Mouse (Mus musculus) heart, embryonic 15.5 days (tissue): Measurements from ENCODE around the gene Orm2. TPM values are rescaled to one million over a fixed set of nuclear protein-coding genes. Genes with fewer than 3 reads are reported as not detected.

Source experiments
- ATAC-seq: fragments of 200-750 bp; cut with Nextera tagmentation; replicated peaks from 2 replicates; pipeline ENCODE4 v1.8.0; 2017; ENCODE audit warnings: low read depth, moderate TSS enrichment; ENCODE audit not compliant: insufficient number of reproducible peaks, insufficient read depth, low FRiP score
- H3K27ac ChIP-seq: fragments of 300-500 bp; sonication (generic); 2 replicates; pipeline ENCODE4 v1.5.1; 2015; ENCODE audit warnings: mild to moderate bottlenecking, inconsistent platforms
- H3K27me3 ChIP-seq: fragments of 300-500 bp; sonication (generic); 2 replicates; pipeline ENCODE4 v1.6.1; 2015; ENCODE audit warnings: inconsistent platforms
- H3K36me3 ChIP-seq: fragments of 300-500 bp; sonication (generic); 2 replicates; pipeline ENCODE4 v1.6.1; 2015; ENCODE audit warnings: mild to moderate bottlenecking, inconsistent platforms
- H3K4me1 ChIP-seq: fragments of 300-500 bp; sonication (generic); replicated peaks from 2 replicates; pipeline ENCODE4 v1.6.1; 2015; ENCODE audit warnings: inconsistent platforms
- H3K4me2 ChIP-seq: fragments of 300-500 bp; sonication (generic); 2 replicates; pipeline ENCODE4 v1.6.1; 2015; ENCODE audit warnings: inconsistent platforms, mild to moderate bottlenecking, moderate library complexity
- H3K4me3 ChIP-seq: fragments of 300-500 bp; sonication (generic); 2 replicates; pipeline ENCODE4 v1.5.1; 2015; ENCODE audit warnings: mild to moderate bottlenecking, inconsistent platforms
- H3K9ac ChIP-seq: fragments of 300-500 bp; sonication (generic); 2 replicates; pipeline ENCODE4 v1.6.1; 2015; ENCODE audit warnings: mild to moderate bottlenecking, inconsistent platforms
- H3K9me3 ChIP-seq: fragments of 300-500 bp; sonication (generic); replicated peaks from 2 replicates; pipeline ENCODE4 v1.6.1; 2016; ENCODE audit warnings: inconsistent platforms
- WGBS: fragments of 180-500 bp; shearing (Covaris S2); methylation state at CpG from one replicate; pipeline ENCODE4 v1.1.7; 2015; ENCODE audit warnings: mixed read lengths; 5-methylcytosine and 5-hydroxymethylcytosine counted together
- polyA plus RNA-seq: library from polyadenylated mRNA; unstranded; fragments of >200 nt; fragmentation: Nextera tagmentation; extraction: Ambion mirVana; gene quantifications from 2 replicates; pipeline ENCODE4 v1.2.1, GENCODE M21; 2015

Orm2 gene
- polyA plus RNA-seq, 1 experiment from 2014 or later, result not detected

- H3K36me3 ChIP-seq, result peaks cover 3% of the 10 kb centered on the region
- ATAC-seq, result no peak
- WGBS, result 39% methylated on average over 11 of the region's 11 CpGs
- peak overlapping the region; percentile 50 for H3K27ac ChIP-seq
- H3K9ac ChIP-seq, result no peak overlapping the region
- H3K4me3 ChIP-seq, result no peak overlapping the region
- H3K9me3 ChIP-seq, result no peaks in the 10 kb centered on the region
- H3K4me2 ChIP-seq, result no peak overlapping the region; the same call in 1 of the 2 replicates
- H3K27me3 ChIP-seq, result no peaks in the 10 kb centered on the region
- peaks cover 43% of the 10 kb centered on the region for H3K4me1 ChIP-seq
Measured at GRCm38 (mm10) chr4:63398854-63399609, 36.8 kb downstream of the Orm2 start.

DNA sequence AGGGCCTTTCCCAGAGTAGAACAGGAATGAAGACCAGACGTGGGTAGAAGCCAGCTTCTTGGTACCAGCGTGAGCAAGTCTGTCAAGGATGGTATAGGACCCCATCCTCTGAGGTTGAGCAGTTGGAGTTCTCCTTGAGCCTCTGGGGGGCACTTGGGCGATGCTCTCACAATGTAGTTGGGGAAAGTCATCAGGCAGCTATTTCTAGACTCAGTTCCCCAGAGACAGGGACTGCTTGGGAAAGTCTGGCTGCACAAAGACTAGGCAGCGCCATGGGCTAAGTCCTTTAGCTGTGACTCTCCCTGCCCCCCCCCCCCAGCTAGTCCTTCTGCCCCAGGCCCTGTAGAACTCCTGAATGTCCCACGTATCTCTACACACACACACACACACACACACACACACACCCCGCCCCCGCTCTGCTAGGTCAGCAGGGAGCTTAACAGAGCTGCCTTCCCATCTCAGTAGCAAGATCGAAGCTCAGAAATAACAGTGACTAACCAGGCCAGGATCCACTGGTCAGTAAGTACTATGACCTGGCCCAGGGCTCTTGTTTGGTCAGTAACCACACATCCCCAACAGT, 37.5 kb downstream of the Orm2 start:
- Histone ChIP-seq H3K27me3 (no peaks in the 10 kb centered on the region), H3K4me1 (peaks cover 50% of the 10 kb centered on the region), H3K9me3 (no peaks in the 10 kb centered on the region), H3K4me2 (no peak overlapping the region), H3K4me3 (no peak overlapping the region), H3K36me3 (no peaks in the 10 kb centered on the region; the same call in 1 of the 2 replicates), H3K27ac (peak overlapping the region; percentile 50), H3K9ac (no peak overlapping the region)
- no peak for ATAC-seq
- WGBS, result 49% methylated on average over 8 of the region's 8 CpGs

DNA sequence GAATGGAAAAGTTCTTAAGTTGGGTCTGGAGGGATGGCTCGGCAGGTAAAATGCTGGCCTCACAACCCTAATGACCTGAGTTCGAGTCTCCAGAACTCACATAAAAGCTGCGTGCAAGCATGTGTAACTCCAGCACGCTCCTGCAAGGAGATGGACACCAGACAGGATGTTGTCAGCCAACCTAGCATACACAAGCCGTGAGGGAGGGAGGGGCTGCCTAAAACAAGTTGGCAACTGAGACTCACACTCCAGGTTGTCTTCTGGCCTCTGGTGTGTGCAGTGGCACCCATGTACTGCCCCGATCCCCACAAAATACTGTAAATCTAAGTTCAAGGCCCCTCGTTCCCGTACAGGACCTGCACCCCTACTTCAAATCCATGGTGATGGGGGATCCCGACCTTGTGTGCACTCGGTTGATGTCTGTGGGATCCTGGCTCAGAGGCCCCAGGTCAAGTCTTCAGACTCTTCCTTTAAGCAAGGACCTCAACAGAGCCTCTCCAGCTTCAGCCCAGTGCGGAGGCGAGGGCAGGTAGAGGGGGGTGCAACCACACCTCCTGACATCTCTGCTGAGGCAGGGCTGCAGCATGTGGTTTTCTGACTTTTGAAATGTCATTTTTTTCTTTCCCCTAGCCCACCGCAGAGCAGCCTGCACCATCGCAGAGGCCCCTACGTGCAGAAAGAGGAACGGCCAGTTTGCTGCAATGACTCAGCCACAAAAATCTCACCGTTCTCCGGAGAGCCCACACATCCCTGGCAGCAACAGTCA, 38.5 kb downstream of the Orm2 start:
- Histone ChIP-seq H3K4me1 (peaks cover 59% of the 10 kb centered on the region), H3K27me3 (no peaks in the 10 kb centered on the region), H3K4me2 (peak overlapping the region; percentile 58; the same call in 1 of the 2 replicates), H3K27ac (no peak overlapping the region), H3K9me3 (no peaks in the 10 kb centered on the region), H3K4me3 (no peak overlapping the region), H3K9ac (no peak overlapping the region), H3K36me3 (no peaks in the 10 kb centered on the region)
- WGBS, result 78% methylated on average over 18 of the region's 18 CpGs
- no peak for ATAC-seq

DNA sequence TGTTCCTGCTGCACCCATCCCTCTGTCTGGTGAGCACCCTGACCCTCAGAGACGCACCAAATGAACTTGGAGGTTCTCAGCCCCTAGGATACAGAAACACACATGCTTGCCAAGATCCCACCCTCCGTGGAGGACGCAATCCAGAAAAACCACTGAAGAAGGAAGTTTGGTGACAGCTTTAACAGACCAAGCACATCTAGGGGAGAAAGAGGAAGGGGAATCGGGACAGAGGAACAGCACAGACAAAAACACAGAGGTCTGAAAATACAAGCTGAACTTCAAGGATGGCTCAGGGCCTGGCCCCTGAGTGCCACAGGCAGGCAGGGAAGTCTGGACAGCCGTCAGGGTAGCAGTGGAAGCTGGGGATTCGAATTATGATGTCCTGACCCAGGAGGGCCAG, 39.4 kb downstream of the Orm2 start:
- 63% methylated on average over 6 of the region's 6 CpGs for WGBS
- Histone ChIP-seq H3K9ac (peak overlapping the region; percentile 4; the same call in 1 of the 2 replicates), H3K27ac (peak overlapping the region; percentile 47; the same call in 1 of the 2 replicates), H3K9me3 (no peaks in the 10 kb centered on the region), H3K4me1 (peaks cover 59% of the 10 kb centered on the region), H3K4me2 (peak overlapping the region; percentile 58), H3K4me3 (peak overlapping the region; percentile 44; the same call in 1 of the 2 replicates), H3K36me3 (no peaks in the 10 kb centered on the region), H3K27me3 (no peaks in the 10 kb centered on the region)
- no peak for ATAC-seq

DNA sequence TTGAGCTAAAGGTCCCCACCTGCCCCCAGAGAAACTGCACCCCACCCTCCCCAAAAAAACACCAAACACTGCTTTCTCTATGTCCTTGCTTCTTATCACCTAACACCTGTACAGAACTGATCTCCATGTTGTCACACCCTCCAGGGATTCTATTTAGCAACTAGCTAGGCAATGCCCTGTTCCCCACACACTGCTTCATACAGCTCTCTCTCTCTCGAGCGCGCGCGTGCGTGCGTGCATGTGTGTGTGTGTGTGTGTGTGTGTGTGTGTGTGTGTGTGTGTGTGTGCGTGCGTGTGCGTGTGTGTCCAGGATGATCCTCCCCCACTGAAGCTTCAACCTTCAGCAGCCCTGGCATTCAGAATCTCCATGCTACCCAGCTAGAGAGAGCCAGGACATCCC, 39.8 kb downstream of the Orm2 start:
- H3K9ac ChIP-seq, result 0 out of 2 replicates have a peak overlapping the region, but pooled peaks have one; percentile 4
- no peak for ATAC-seq
- no peaks in the 10 kb centered on the region for H3K9me3 ChIP-seq
- H3K4me3 ChIP-seq, result peak overlapping the region; percentile 44
- peak overlapping the region; percentile 88 for H3K27ac ChIP-seq
- peak overlapping the region; percentile 58 for H3K4me2 ChIP-seq
- H3K4me1 ChIP-seq, result peaks cover 59% of the 10 kb centered on the region
- H3K27me3 ChIP-seq, result no peaks in the 10 kb centered on the region
- no peaks in the 10 kb centered on the region for H3K36me3 ChIP-seq
- 79% methylated on average over 10 of the region's 10 CpGs for WGBS

DNA sequence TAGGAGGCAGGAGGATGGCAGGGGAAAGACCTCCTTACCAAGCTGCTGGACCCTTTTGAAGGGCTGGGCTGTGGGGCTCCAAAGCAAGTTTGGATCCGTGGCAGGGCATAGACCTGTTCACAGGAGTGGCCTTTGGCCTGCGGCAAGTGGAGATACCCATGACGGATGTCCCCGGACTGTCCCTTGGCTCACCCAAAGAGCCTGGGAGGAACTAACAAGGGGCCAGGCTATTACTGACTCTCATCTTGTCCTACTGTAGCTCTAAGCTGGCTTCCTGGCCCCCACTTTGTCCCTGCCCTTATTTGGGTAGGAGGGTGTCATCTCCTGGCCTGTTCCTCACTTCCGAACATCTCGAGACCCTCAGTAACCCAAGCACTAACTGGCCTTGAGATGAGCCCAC, 40.3 kb downstream of the Orm2 start:
- Histone ChIP-seq H3K4me1 (peaks cover 59% of the 10 kb centered on the region), H3K27me3 (no peaks in the 10 kb centered on the region), H3K9ac (peak overlapping the region; percentile 49), H3K4me3 (peak overlapping the region; percentile 44), H3K36me3 (no peaks in the 10 kb centered on the region), H3K9me3 (no peaks in the 10 kb centered on the region), H3K4me2 (peak overlapping the region; percentile 58), H3K27ac (peak overlapping the region; percentile 88)
- 42% methylated on average over 6 of the region's 6 CpGs for WGBS
- ATAC-seq, result peak; percentile 4; the same call in 1 of the 2 replicates

- peak; percentile 87 for ATAC-seq
- H3K4me2 ChIP-seq, result peak within 1 kb of the TSS; percentile 58
- no peaks in the 10 kb centered on the region for H3K9me3 ChIP-seq
- H3K27me3 ChIP-seq, result no peaks in the 10 kb centered on the region
- H3K36me3 ChIP-seq, result no peaks in the 10 kb centered on the region
- peak within 1 kb of the TSS; percentile 49 for H3K9ac ChIP-seq
- peak within 1 kb of the TSS; percentile 88 for H3K27ac ChIP-seq
- peaks cover 62% of the 10 kb centered on the region for H3K4me1 ChIP-seq
- 15% methylated on average over 16 of the region's 17 CpGs for WGBS
- peak within 1 kb of the TSS; percentile 44 for H3K4me3 ChIP-seq
Measured at GRCm38 (mm10) chr4:63403040-63403959, 41.1 kb downstream of the Orm2 start, which contains the start of gene Akna. TSS of gene Akna (minus strand) at chr4:63403354.

DNA sequence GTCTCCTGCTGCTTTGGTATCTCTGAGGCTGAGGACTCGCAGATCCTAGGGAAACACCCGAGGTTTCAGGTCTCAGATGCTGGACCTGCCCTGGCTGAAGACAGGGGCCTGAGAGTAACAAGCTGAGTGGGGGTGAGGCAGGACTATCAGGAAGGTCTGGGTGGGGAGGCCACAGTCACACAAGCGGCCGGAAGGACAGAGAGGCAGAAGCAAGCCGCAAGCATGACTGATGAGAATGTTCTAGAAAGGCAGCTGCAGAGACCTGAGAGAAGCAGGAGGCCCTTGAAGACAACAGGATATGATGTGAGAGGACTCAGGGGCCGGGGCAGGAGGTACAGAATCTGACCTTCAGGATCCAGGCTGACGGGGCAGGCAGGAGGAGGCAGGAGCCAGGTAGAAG, 42.0 kb downstream of the Orm2 start:
- Histone ChIP-seq H3K27me3 (no peaks in the 10 kb centered on the region), H3K27ac (peak overlapping the region; percentile 88), H3K36me3 (no peaks in the 10 kb centered on the region), H3K4me3 (no peak overlapping the region), H3K4me2 (peak overlapping the region; percentile 58), H3K9me3 (no peaks in the 10 kb centered on the region), H3K4me1 (peaks cover 64% of the 10 kb centered on the region), H3K9ac (no peak overlapping the region)
- WGBS, result 56% methylated on average over 7 of the region's 7 CpGs
- ATAC-seq, result no peak

DNA sequence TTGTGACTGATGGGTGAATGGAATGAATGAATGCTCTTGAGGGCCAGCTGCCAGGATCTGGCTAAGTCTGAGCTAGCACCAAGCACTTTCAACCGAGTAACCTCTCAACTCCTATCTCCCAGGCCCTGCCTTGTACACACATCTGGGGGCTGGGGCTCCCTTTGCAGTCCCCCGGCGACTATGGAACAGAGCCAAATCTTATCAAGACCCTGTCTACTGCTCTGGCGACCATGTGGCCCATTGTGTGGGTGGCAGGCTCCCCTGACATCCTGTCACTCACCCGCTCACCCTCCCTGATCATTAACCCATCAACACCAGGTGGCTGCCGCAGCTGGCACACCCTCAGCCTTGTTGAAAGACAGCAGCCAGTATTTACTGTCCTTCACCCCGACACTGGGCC, 42.8 kb downstream of the Orm2 start:
- 7% methylated on average over 7 of the region's 7 CpGs for WGBS
- H3K4me1 ChIP-seq, result peaks cover 65% of the 10 kb centered on the region
- no peak overlapping the region for H3K4me2 ChIP-seq
- no peaks in the 10 kb centered on the region for H3K9me3 ChIP-seq
- no peak overlapping the region for H3K4me3 ChIP-seq
- no peak for ATAC-seq
- H3K27ac ChIP-seq, result no peak overlapping the region
- H3K9ac ChIP-seq, result no peak overlapping the region
- no peaks in the 10 kb centered on the region for H3K36me3 ChIP-seq
- H3K27me3 ChIP-seq, result no peaks in the 10 kb centered on the region

DNA sequence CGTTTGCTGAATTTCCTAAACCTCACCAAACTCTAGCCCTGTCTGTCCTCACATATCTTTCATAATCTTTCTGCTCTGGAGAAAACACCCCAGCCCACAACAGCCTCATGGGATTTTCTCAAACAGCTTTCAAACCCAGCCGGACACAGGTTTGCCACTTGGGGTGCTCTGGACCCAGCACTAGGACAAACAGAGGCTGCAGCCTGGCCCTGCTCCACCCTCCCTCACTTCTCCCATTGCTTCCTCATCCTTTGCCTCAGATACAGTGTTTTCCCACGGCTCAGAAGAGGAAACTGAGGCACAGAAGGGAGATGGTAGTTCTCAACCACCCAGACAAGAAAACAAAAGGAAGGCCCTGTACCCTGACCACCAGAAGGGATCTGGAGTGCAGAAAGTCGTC, 43.4 kb downstream of the Orm2 start:
- H3K36me3 ChIP-seq, result no peaks in the 10 kb centered on the region
- no peaks in the 10 kb centered on the region for H3K9me3 ChIP-seq
- 53% methylated on average over 4 of the region's 4 CpGs for WGBS
- no peak overlapping the region for H3K27ac ChIP-seq
- H3K27me3 ChIP-seq, result no peaks in the 10 kb centered on the region
- H3K9ac ChIP-seq, result no peak overlapping the region
- ATAC-seq, result no peak
- peaks cover 67% of the 10 kb centered on the region for H3K4me1 ChIP-seq
- no peak overlapping the region for H3K4me2 ChIP-seq
- no peak overlapping the region for H3K4me3 ChIP-seq
